Mouse (Mus musculus): ENCODE measurements at regions not wholly inside any gene's neighbourhood (a gene's known extent, or its start where the extent isn't known, plus 50 kb on each side); places are given as distances from the start of the nearest gene placed in this dataset.

- H3K27ac ChIP-seq (ENCODE audit: low read length): no peak overlapping the region
- H3K9ac ChIP-seq (ENCODE audit: low read length): no peak overlapping the region
- no peak overlapping the region for H3K4me3 ChIP-seq (replicated peaks; ENCODE audit: low read length)
- no peak for ATAC-seq (ENCODE audit: insufficient read depth, low FRiP score)
- no peaks in the 10 kb centered on the region for H3K4me1 ChIP-seq (ENCODE audit: control insufficient read depth, insufficient read depth, low read length)
- WGBS: 46% methylated on average over 4 of the region's 4 CpGs
- no peak overlapping the region for H3K4me2 ChIP-seq (ENCODE audit: low read depth, low read length)
- H3K36me3 ChIP-seq (ENCODE audit: control insufficient read depth, insufficient read depth, low read length): no peaks in the 10 kb centered on the region
- no peaks in the 10 kb centered on the region for H3K27me3 ChIP-seq (ENCODE audit: control insufficient read depth, insufficient read depth, low read length)
- no peaks in the 10 kb centered on the region for H3K9me3 ChIP-seq (replicated peaks; ENCODE audit: control insufficient read depth, low read length)
These were observed 159.3 kb downstream of the Gipc2 start for GRCm38 (mm10) chr3:152006747-152007146.

- H3K4me3 ChIP-seq (replicated peaks; ENCODE audit: low read length): no peak overlapping the region
- no peak for ATAC-seq (ENCODE audit: insufficient read depth, low FRiP score)
- WGBS: 80% methylated on average over 3 of the region's 3 CpGs
- H3K4me2 ChIP-seq (ENCODE audit: low read depth, low read length): no peak overlapping the region
- H3K36me3 ChIP-seq (ENCODE audit: control insufficient read depth, insufficient read depth, low read length): no peaks in the 10 kb centered on the region
- no peaks in the 10 kb centered on the region for H3K27me3 ChIP-seq (ENCODE audit: control insufficient read depth, insufficient read depth, low read length)
- no peak overlapping the region for H3K9ac ChIP-seq (ENCODE audit: low read length)
- no peaks in the 10 kb centered on the region for H3K4me1 ChIP-seq (ENCODE audit: control insufficient read depth, insufficient read depth, low read length)
- H3K9me3 ChIP-seq (replicated peaks; ENCODE audit: control insufficient read depth, low read length): no peaks in the 10 kb centered on the region
- no peak overlapping the region for H3K27ac ChIP-seq (ENCODE audit: low read length)
These were observed 160.5 kb downstream of the Gipc2 start for GRCm38 (mm10) chr3:152005366-152006025.

GRCm38 (mm10) chr3:152004411-152004955 is 161.5 kb downstream of the Gipc2 start:
- no peak for ATAC-seq (ENCODE audit: insufficient read depth, low FRiP score)

GRCm38 (mm10) chr3:151997534-151998107 is 160.2 kb upstream of the Ptgfr start:
- Histone ChIP-seq H3K4me2 (ENCODE audit: low read depth, low read length) (no peak overlapping the region), H3K36me3 (ENCODE audit: control insufficient read depth, insufficient read depth, low read length) (no peaks in the 10 kb centered on the region), H3K9me3 (replicated peaks; ENCODE audit: control insufficient read depth, low read length) (no peaks in the 10 kb centered on the region), H3K27me3 (ENCODE audit: control insufficient read depth, insufficient read depth, low read length) (no peaks in the 10 kb centered on the region), H3K9ac (ENCODE audit: low read length) (no peak overlapping the region), H3K27ac (ENCODE audit: low read length) (no peak overlapping the region), H3K4me3 (replicated peaks; ENCODE audit: low read length) (no peak overlapping the region), H3K4me1 (ENCODE audit: control insufficient read depth, insufficient read depth, low read length) (no peaks in the 10 kb centered on the region)
- 59% methylated on average over 4 of the region's 4 CpGs for WGBS
- no peak for ATAC-seq (ENCODE audit: insufficient read depth, low FRiP score)

More at GRCm38 (mm10) chr3:152004411-152004955, 161.5 kb downstream of the Gipc2 start:
- WGBS: 79% methylated on average over 7 of the region's 7 CpGs
- Histone ChIP-seq H3K9me3 (replicated peaks; ENCODE audit: control insufficient read depth, low read length) (no peaks in the 10 kb centered on the region), H3K4me3 (replicated peaks; ENCODE audit: low read length) (no peak overlapping the region), H3K4me1 (ENCODE audit: control insufficient read depth, insufficient read depth, low read length) (no peaks in the 10 kb centered on the region), H3K36me3 (ENCODE audit: control insufficient read depth, insufficient read depth, low read length) (no peaks in the 10 kb centered on the region), H3K27me3 (ENCODE audit: control insufficient read depth, insufficient read depth, low read length) (no peaks in the 10 kb centered on the region), H3K9ac (ENCODE audit: low read length) (no peak overlapping the region), H3K4me2 (ENCODE audit: low read depth, low read length) (no peak overlapping the region), H3K27ac (ENCODE audit: low read length) (no peak overlapping the region)

GRCm38 (mm10) chr3:151997111-151997510 is 159.7 kb upstream of the Ptgfr start:
- H3K36me3 ChIP-seq (ENCODE audit: control insufficient read depth, insufficient read depth, low read length): no peaks in the 10 kb centered on the region
- H3K27me3 ChIP-seq (ENCODE audit: control insufficient read depth, insufficient read depth, low read length): no peaks in the 10 kb centered on the region
- no peak overlapping the region for H3K4me3 ChIP-seq (replicated peaks; ENCODE audit: low read length)
- no peak overlapping the region for H3K4me2 ChIP-seq (ENCODE audit: low read depth, low read length)
- no peaks in the 10 kb centered on the region for H3K9me3 ChIP-seq (replicated peaks; ENCODE audit: control insufficient read depth, low read length)
- H3K4me1 ChIP-seq (ENCODE audit: control insufficient read depth, insufficient read depth, low read length): no peaks in the 10 kb centered on the region
- 79% methylated on average over 4 of the region's 4 CpGs for WGBS
- no peak overlapping the region for H3K27ac ChIP-seq (ENCODE audit: low read length)
- no peak for ATAC-seq (ENCODE audit: insufficient read depth, low FRiP score)
- no peak overlapping the region for H3K9ac ChIP-seq (ENCODE audit: low read length)

GRCm38 (mm10) chr3:151988221-151988620 is 150.8 kb upstream of the Ptgfr start:
- 83% methylated on average over 1 of the region's 1 CpGs for WGBS
- Histone ChIP-seq H3K4me3 (replicated peaks; ENCODE audit: low read length) (no peak overlapping the region), H3K27me3 (ENCODE audit: control insufficient read depth, insufficient read depth, low read length) (no peaks in the 10 kb centered on the region), H3K4me2 (ENCODE audit: low read depth, low read length) (no peak overlapping the region), H3K36me3 (ENCODE audit: control insufficient read depth, insufficient read depth, low read length) (no peaks in the 10 kb centered on the region), H3K4me1 (ENCODE audit: control insufficient read depth, insufficient read depth, low read length) (no peaks in the 10 kb centered on the region), H3K9me3 (replicated peaks; ENCODE audit: control insufficient read depth, low read length) (no peaks in the 10 kb centered on the region; the same call in 1 of the 2 replicates), H3K27ac (ENCODE audit: low read length) (no peak overlapping the region), H3K9ac (ENCODE audit: low read length) (no peak overlapping the region)
- no peak for ATAC-seq (ENCODE audit: insufficient read depth, low FRiP score)

- Histone ChIP-seq H3K36me3 (ENCODE audit: control insufficient read depth, insufficient read depth, low read length) (no peaks in the 10 kb centered on the region), H3K4me2 (ENCODE audit: low read depth, low read length) (no peak overlapping the region), H3K27me3 (ENCODE audit: control insufficient read depth, insufficient read depth, low read length) (no peaks in the 10 kb centered on the region), H3K4me1 (ENCODE audit: control insufficient read depth, insufficient read depth, low read length) (no peaks in the 10 kb centered on the region), H3K27ac (ENCODE audit: low read length) (no peak overlapping the region), H3K4me3 (replicated peaks; ENCODE audit: low read length) (no peak overlapping the region), H3K9ac (ENCODE audit: low read length) (no peak overlapping the region), H3K9me3 (replicated peaks; ENCODE audit: control insufficient read depth, low read length) (no peaks in the 10 kb centered on the region)
- ATAC-seq (ENCODE audit: insufficient read depth, low FRiP score): no peak
- WGBS: 35% methylated on average over 1 of the region's 1 CpGs
These were observed 140.7 kb upstream of the Ptgfr start for GRCm38 (mm10) chr3:151978136-151978535.

GRCm38 (mm10) chr3:151977651-151978050 is 140.2 kb upstream of the Ptgfr start:
- Histone ChIP-seq H3K4me1 (ENCODE audit: control insufficient read depth, insufficient read depth, low read length) (no peaks in the 10 kb centered on the region), H3K4me2 (ENCODE audit: low read depth, low read length) (no peak overlapping the region), H3K27ac (ENCODE audit: low read length) (no peak overlapping the region), H3K36me3 (ENCODE audit: control insufficient read depth, insufficient read depth, low read length) (no peaks in the 10 kb centered on the region), H3K9ac (ENCODE audit: low read length) (no peak overlapping the region), H3K4me3 (replicated peaks; ENCODE audit: low read length) (no peak overlapping the region), H3K9me3 (replicated peaks; ENCODE audit: control insufficient read depth, low read length) (no peaks in the 10 kb centered on the region), H3K27me3 (ENCODE audit: control insufficient read depth, insufficient read depth, low read length) (no peaks in the 10 kb centered on the region)
- WGBS: 78% methylated on average over 4 of the region's 4 CpGs
- ATAC-seq (ENCODE audit: insufficient read depth, low FRiP score): no peak

GRCm38 (mm10) chr3:151949865-151950264 is 112.4 kb upstream of the Ptgfr start:
- H3K9me3 ChIP-seq (replicated peaks; ENCODE audit: control insufficient read depth, low read length): no peaks in the 10 kb centered on the region
- no peak overlapping the region for H3K4me3 ChIP-seq (replicated peaks; ENCODE audit: low read length)
- 85% methylated on average over 3 of the region's 3 CpGs for WGBS
- no peak overlapping the region for H3K9ac ChIP-seq (ENCODE audit: low read length)
- H3K4me1 ChIP-seq (ENCODE audit: control insufficient read depth, insufficient read depth, low read length): no peaks in the 10 kb centered on the region
- H3K4me2 ChIP-seq (ENCODE audit: low read depth, low read length): no peak overlapping the region
- no peaks in the 10 kb centered on the region for H3K36me3 ChIP-seq (ENCODE audit: control insufficient read depth, insufficient read depth, low read length)
- H3K27ac ChIP-seq (ENCODE audit: low read length): no peak overlapping the region
- ATAC-seq (ENCODE audit: insufficient read depth, low FRiP score): no peak
- H3K27me3 ChIP-seq (ENCODE audit: control insufficient read depth, insufficient read depth, low read length): no peaks in the 10 kb centered on the region
